Mouse (Mus musculus): ENCODE measurements around the gene 5730409E04Rik. TPM values are rescaled to one million over a fixed set of nuclear protein-coding genes. Genes with fewer than 3 reads are reported as not detected.
A peak's percentile ranks its signal among the peaks of the same experiment; 100 is the strongest.

5730409E04Rik gene
- polyA plus RNA-seq, 1 experiment from 2014 or later, result 2.7 TPM

DNA sequence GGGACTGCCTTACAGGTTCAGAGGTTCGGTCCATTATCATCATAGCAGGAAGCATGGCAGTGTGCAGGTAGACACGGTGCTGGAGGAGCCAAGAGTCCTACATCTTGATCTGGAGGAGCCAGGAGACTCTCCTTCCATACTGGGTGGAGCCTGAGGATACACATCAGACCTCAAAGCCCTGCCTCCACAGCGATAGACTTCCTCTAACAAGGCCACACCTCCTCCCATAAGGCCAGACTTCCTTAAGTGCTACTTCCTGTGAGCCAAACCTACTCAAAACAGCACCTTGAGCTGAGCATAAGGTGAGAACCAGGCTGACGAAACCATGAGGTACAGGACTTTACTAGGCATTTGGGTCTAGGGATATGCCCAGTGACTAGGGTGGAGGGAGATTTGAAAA lies 6.7 kb downstream of the 5730409E04Rik start:
- Histone ChIP-seq H3K4me3 (ENCODE audit: control insufficient read depth in 1 of 2, insufficient read depth in 1 of 2, low read depth in 1 of 2, low read length in 2 of 2) (no peak overlapping the region), H3K4me2 (ENCODE audit: low read length) (no peak overlapping the region), H3K27me3 (ENCODE audit: control insufficient read depth, insufficient read depth, low read length) (peaks cover 27% of the 10 kb centered on the region), H3K9me3 (ENCODE audit: control insufficient read depth, low read length) (no peaks in the 10 kb centered on the region), H3K9ac (ENCODE audit: low read length) (no peak overlapping the region), H3K27ac (replicated peaks in 1 of 2; ENCODE audit: control insufficient read depth in 1 of 2, insufficient read depth in 1 of 2, low read depth in 2 of 2, low read length in 2 of 2) (no peak overlapping the region), H3K36me3 (ENCODE audit: control insufficient read depth, insufficient read depth, low read length) (no peaks in the 10 kb centered on the region; the same call in 1 of the 2 replicates), H3K4me1 (ENCODE audit: control insufficient read depth in 2 of 2, insufficient read depth in 2 of 2, low read length in 2 of 2) (0 out of 4 replicates have a peak, but pooled peaks cover 0 to 6% of the 10 kb centered on the region in 2 experiments)
- no peak for ATAC-seq (ENCODE audit: insufficient number of reproducible peaks, insufficient read depth, low FRiP score, low read depth)
- WGBS, result 81% methylated on average over 4 of the region's 4 CpGs

DNA sequence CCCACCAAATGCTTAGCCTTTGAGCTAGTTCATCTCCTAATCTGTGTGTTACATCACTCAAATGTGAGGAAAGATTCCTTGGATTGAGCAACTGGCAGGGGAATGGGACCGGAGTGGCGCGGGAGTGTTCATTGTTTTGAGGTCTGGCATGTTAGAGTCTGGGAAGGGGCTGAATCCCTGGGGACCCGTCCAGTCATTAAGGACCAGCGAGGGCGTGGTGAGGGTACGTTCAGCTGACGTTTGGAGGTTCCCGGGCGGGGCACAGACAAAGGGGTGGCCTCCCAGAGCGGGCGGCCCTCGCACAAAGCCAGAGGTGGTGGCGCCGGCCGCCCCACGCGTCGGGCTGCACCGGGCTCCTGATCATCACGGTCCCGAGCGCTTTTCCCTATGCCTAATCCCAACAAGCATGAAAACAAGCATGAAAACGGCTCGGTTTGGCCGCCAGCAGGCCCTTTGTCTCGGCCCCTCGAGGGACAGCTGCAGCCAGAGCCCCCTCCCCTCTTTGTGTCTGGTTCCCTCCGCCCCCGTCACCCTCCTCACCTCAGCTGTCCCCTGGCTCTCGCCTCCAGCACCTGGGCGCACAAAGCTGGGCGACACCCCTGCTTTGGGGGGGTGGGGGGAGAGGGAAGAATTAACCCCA lies 10.2 kb downstream of the 5730409E04Rik start:
- WGBS, result 3% methylated on average over 33 of the region's 33 CpGs
- Histone ChIP-seq H3K27me3 (ENCODE audit: control insufficient read depth, insufficient read depth, low read length) (peaks cover 39% of the 10 kb centered on the region), H3K4me2 (ENCODE audit: low read length) (peak overlapping the region; percentile 62), H3K9me3 (ENCODE audit: control insufficient read depth, low read length) (no peaks in the 10 kb centered on the region), H3K9ac (ENCODE audit: low read length) (peak overlapping the region; percentile 54; the same call in 1 of the 2 replicates), H3K36me3 (ENCODE audit: control insufficient read depth, insufficient read depth, low read length) (no peaks in the 10 kb centered on the region), H3K4me1 (ENCODE audit: control insufficient read depth in 2 of 2, insufficient read depth in 2 of 2, low read length in 2 of 2) (0 out of 4 replicates have a peak, but pooled peaks cover 0 to 6% of the 10 kb centered on the region in 2 experiments), H3K27ac (replicated peaks in 1 of 2; ENCODE audit: control insufficient read depth in 1 of 2, insufficient read depth in 1 of 2, low read depth in 2 of 2, low read length in 2 of 2) (no peak overlapping the region), H3K4me3 (ENCODE audit: control insufficient read depth in 1 of 2, insufficient read depth in 1 of 2, low read depth in 1 of 2, low read length in 2 of 2) (peak overlapping the region; percentile 27 to 34)
- no peak for ATAC-seq (ENCODE audit: insufficient number of reproducible peaks, insufficient read depth, low FRiP score, low read depth)

DNA sequence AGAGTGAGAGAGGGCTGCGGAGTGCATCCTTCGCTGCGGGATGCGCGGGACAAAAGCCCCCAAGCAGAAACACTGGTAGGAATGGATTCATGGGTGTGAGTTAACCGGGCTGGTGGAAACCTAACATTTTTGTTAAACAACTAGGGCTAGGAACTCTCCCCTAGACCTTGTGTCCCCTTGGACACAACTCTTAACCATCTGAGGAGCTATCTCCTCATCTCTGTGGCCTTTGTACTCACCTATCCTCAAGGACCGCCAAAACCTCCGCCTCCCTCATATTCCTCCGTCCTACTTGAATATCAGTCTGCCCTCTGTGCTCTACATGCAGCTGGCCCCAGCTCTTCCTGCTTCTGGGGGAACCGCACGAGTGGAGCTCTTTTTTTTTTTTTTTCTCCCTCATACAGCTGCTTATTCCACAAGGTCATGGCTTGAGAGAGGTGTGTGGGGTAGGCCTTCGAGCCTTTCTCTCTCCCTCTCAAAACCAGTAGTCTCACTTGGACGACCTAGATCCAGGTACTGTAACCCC lies 10.8 kb downstream of the 5730409E04Rik start:
- no peaks in the 10 kb centered on the region for H3K9me3 ChIP-seq (ENCODE audit: control insufficient read depth, low read length)
- H3K9ac ChIP-seq (ENCODE audit: low read length), result peak overlapping the region; percentile 54; the same call in 1 of the 2 replicates
- peak overlapping the region; percentile 27 to 34; a peak in 3 of 4 replicates for H3K4me3 ChIP-seq (ENCODE audit: control insufficient read depth in 1 of 2, insufficient read depth in 1 of 2, low read depth in 1 of 2, low read length in 2 of 2)
- 0 out of 4 replicates have a peak, but pooled peaks cover 0 to 6% of the 10 kb centered on the region in 2 experiments for H3K4me1 ChIP-seq (ENCODE audit: control insufficient read depth in 2 of 2, insufficient read depth in 2 of 2, low read length in 2 of 2)
- H3K27me3 ChIP-seq (ENCODE audit: control insufficient read depth, insufficient read depth, low read length), result peaks cover 39% of the 10 kb centered on the region
- 22% methylated on average over 13 of the region's 13 CpGs for WGBS
- H3K4me2 ChIP-seq (ENCODE audit: low read length), result peak overlapping the region; percentile 62
- no peak for ATAC-seq (ENCODE audit: insufficient number of reproducible peaks, insufficient read depth, low FRiP score, low read depth)
- no peaks in the 10 kb centered on the region for H3K36me3 ChIP-seq (ENCODE audit: control insufficient read depth, insufficient read depth, low read length)
- no peak overlapping the region for H3K27ac ChIP-seq (replicated peaks in 1 of 2; ENCODE audit: control insufficient read depth in 1 of 2, insufficient read depth in 1 of 2, low read depth in 2 of 2, low read length in 2 of 2)

DNA sequence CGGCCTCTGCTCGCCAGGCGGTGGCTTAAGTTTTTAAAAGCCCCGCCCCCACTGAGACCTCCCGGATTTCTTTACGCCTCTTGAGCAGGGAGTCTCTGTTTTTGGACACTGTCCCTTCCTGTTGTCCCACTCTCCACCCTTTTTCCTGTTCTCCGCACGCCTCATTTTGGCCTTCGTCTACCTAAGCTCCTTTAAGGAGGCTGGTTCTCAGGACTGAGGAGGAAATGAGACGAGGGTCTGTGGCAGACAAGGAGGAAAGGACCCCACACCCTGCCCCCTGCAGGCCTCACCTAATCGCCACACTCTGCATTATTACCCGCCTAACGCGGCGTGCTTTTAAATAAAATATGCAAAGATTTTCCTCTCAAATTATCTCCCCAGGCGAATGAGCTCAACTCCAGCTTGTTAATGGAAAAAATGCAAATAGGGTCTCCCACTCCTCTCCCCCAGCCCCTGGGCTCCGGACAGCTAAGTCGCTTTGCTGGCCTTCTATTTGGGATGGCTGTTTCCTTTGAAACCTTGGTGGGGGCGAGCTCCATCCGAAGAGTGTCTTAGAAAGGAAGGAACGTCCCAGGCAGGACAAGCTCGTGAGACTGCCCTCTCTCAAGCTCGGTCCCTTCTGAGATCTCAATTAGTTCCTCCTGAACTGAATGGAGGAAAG lies 17.5 kb downstream of the 5730409E04Rik start:
- no peak for ATAC-seq (ENCODE audit: insufficient number of reproducible peaks, insufficient read depth, low FRiP score, low read depth)
- H3K9me3 ChIP-seq (ENCODE audit: control insufficient read depth, low read length), result no peaks in the 10 kb centered on the region
- peaks cover 6% of the 10 kb centered on the region; the same call in 1 of the 2 replicates for H3K27me3 ChIP-seq (ENCODE audit: control insufficient read depth, insufficient read depth, low read length)
- 3% methylated on average over 23 of the region's 23 CpGs for WGBS
- peaks cover 0 to 5% of the 10 kb centered on the region in 2 experiments; a peak in 2 of 4 replicates for H3K4me1 ChIP-seq (ENCODE audit: control insufficient read depth in 2 of 2, insufficient read depth in 2 of 2, low read length in 2 of 2)
- no peak overlapping the region for H3K27ac ChIP-seq (replicated peaks in 1 of 2; ENCODE audit: control insufficient read depth in 1 of 2, insufficient read depth in 1 of 2, low read depth in 2 of 2, low read length in 2 of 2)
- H3K9ac ChIP-seq (ENCODE audit: low read length), result peak overlapping the region; percentile 25; the same call in 1 of the 2 replicates
- H3K36me3 ChIP-seq (ENCODE audit: control insufficient read depth, insufficient read depth, low read length), result no peaks in the 10 kb centered on the region
- H3K4me2 ChIP-seq (ENCODE audit: low read length), result peak overlapping the region; percentile 62
- H3K4me3 ChIP-seq (ENCODE audit: control insufficient read depth in 1 of 2, insufficient read depth in 1 of 2, low read depth in 1 of 2, low read length in 2 of 2), result peak overlapping the region; percentile 25 to 37

DNA sequence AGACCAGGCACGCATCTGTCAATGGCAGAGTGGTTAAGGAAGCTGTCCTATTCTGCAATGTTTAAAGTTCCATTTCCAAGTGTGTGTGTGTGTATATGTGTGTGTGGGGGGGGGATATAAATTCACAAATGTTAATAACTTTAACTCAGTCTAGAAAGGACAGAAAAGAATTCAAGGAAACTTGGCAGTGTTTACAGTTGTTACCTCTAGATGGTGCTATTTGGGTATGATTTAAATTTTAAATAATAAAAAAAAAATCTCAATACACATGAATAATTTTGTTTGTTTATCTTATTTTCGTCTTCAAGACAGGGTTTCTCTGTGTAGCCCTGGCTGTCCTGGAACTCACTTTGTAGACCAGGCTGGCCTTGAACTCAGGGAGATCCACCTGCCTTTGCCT lies 22.3 kb downstream of the 5730409E04Rik start:
- no peak for ATAC-seq (ENCODE audit: insufficient number of reproducible peaks, insufficient read depth, low FRiP score, low read depth)

DNA sequence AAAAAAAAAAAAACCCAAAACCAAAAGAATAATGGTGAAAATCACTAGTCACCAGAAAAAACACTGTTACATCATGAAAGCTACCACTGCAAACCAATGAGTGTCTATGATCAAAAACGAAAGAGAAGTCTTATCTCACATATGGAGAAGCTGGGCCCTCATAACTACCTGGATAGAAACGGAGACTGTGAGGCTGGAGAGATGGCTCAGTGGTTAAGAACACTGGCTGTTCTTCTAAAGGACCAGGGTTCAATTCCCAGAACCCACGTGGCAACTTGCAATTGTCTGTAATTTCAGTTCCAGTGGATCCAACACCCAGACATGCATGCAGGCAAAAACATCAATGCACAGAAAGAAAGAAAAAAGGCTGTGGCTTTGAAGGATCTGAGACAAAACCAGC lies 23.1 kb downstream of the 5730409E04Rik start:
- no peak for ATAC-seq (ENCODE audit: insufficient number of reproducible peaks, insufficient read depth, low FRiP score, low read depth)
- H3K4me3 ChIP-seq (ENCODE audit: control insufficient read depth in 1 of 2, insufficient read depth in 1 of 2, low read depth in 1 of 2, low read length in 2 of 2), result no peak overlapping the region
- no peaks in the 10 kb centered on the region; a peak in 1 of 4 replicates for H3K4me1 ChIP-seq (ENCODE audit: control insufficient read depth in 2 of 2, insufficient read depth in 2 of 2, low read length in 2 of 2)
- peaks cover 11% of the 10 kb centered on the region; the same call in 1 of the 2 replicates for H3K27me3 ChIP-seq (ENCODE audit: control insufficient read depth, insufficient read depth, low read length)
- no peaks in the 10 kb centered on the region for H3K36me3 ChIP-seq (ENCODE audit: control insufficient read depth, insufficient read depth, low read length)
- no peak overlapping the region for H3K9ac ChIP-seq (ENCODE audit: low read length)
- H3K27ac ChIP-seq (replicated peaks in 1 of 2; ENCODE audit: control insufficient read depth in 1 of 2, insufficient read depth in 1 of 2, low read depth in 2 of 2, low read length in 2 of 2), result no peak overlapping the region
- H3K4me2 ChIP-seq (ENCODE audit: low read length), result no peak overlapping the region
- 56% methylated on average over 3 of the region's 3 CpGs for WGBS
- H3K9me3 ChIP-seq (ENCODE audit: control insufficient read depth, low read length), result no peaks in the 10 kb centered on the region

More for the DNA sequence above, 22.3 kb downstream of the 5730409E04Rik start:
- no peak overlapping the region for H3K4me2 ChIP-seq (ENCODE audit: low read length)
- H3K27ac ChIP-seq (replicated peaks in 1 of 2; ENCODE audit: control insufficient read depth in 1 of 2, insufficient read depth in 1 of 2, low read depth in 2 of 2, low read length in 2 of 2), result no peak overlapping the region
- H3K9ac ChIP-seq (ENCODE audit: low read length), result no peak overlapping the region
- H3K4me3 ChIP-seq (ENCODE audit: control insufficient read depth in 1 of 2, insufficient read depth in 1 of 2, low read depth in 1 of 2, low read length in 2 of 2), result no peak overlapping the region
- no peaks in the 10 kb centered on the region for H3K36me3 ChIP-seq (ENCODE audit: control insufficient read depth, insufficient read depth, low read length)
- no peaks in the 10 kb centered on the region for H3K9me3 ChIP-seq (ENCODE audit: control insufficient read depth, low read length)
- peaks cover 0 to 5% of the 10 kb centered on the region in 2 experiments; a peak in 2 of 4 replicates for H3K4me1 ChIP-seq (ENCODE audit: control insufficient read depth in 2 of 2, insufficient read depth in 2 of 2, low read length in 2 of 2)
- peaks cover 11% of the 10 kb centered on the region; the same call in 1 of the 2 replicates for H3K27me3 ChIP-seq (ENCODE audit: control insufficient read depth, insufficient read depth, low read length)
- WGBS, result 40% methylated on average over 2 of the region's 2 CpGs

DNA sequence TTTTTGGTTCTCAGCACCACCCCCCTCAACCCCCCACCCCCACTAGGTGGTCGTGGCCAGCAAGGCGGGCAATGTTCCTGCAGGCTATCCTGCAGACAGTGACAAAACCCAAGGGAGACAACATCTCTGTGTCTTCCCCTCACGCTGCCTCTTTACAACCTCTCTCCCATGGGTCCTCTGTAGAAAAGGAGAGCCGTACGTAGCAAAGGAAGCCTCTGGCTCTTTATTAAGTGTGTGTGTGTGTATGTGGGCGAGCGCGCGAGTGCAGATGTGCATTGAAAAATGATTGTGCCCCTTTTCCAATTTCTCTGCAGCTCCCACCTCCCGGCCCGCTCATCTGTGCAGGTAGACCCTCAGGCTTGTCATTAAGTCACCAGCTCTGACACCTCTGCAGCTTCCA lies 26.7 kb downstream of the 5730409E04Rik start:
- no peak for ATAC-seq (ENCODE audit: insufficient number of reproducible peaks, insufficient read depth, low FRiP score, low read depth)
- Histone ChIP-seq H3K36me3 (ENCODE audit: control insufficient read depth, insufficient read depth, low read length) (no peaks in the 10 kb centered on the region), H3K4me1 (ENCODE audit: control insufficient read depth in 2 of 2, insufficient read depth in 2 of 2, low read length in 2 of 2) (no peaks in the 10 kb centered on the region; a peak in 1 of 4 replicates), H3K27me3 (ENCODE audit: control insufficient read depth, insufficient read depth, low read length) (peaks cover 18% of the 10 kb centered on the region), H3K27ac (replicated peaks in 1 of 2; ENCODE audit: control insufficient read depth in 1 of 2, insufficient read depth in 1 of 2, low read depth in 2 of 2, low read length in 2 of 2) (no peak overlapping the region), H3K9ac (ENCODE audit: low read length) (no peak overlapping the region), H3K4me3 (ENCODE audit: control insufficient read depth in 1 of 2, insufficient read depth in 1 of 2, low read depth in 1 of 2, low read length in 2 of 2) (no peak overlapping the region), H3K4me2 (ENCODE audit: low read length) (no peak overlapping the region), H3K9me3 (ENCODE audit: control insufficient read depth, low read length) (no peaks in the 10 kb centered on the region)
- WGBS, result 17% methylated on average over 11 of the region's 11 CpGs
